Mouse (Mus musculus) left cerebral cortex, adult 11 months (tissue): Measurements from ENCODE around the gene Calb2.

ENCODE experiments used
- DNase-seq: peaks from one replicate; pipeline ENCODE4 v3.0.0; 2022; ENCODE audit warnings: low spot score

The Calb2 gene

DNA sequence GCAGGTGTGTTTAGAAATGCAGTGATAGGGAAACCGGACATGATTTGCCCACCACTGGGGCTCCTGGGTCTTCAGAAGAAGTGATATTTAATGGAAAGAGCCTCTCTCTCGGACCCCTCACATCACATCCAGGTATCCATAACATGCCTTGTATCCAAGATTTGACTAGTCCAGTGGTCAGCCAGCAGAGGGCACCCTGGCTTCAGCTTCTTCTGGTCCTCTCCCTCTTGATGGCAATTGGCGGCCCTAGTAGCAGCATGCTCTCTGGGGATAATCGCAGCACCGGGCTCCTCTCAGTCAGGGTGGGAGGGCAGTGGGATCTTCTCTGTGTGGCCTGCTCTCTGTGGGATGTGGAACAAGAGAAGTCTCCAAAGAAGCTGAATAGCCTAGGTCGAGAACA is 48.3 kb downstream of the Calb2 start:
- DNase-seq, result peak; percentile 4

GRCm38 (mm10) chr8:110102653-110103052 is 65.4 kb downstream of the Calb2 start, which contains the start of gene Gm17720:
Gm17720 (minus strand) TSS chr8:110102753.
- DNase-seq, result no peak

GRCm38 (mm10) chr8:110101676-110102075 is 66.3 kb downstream of the Calb2 start:
- DNase-seq, result no peak

DNA sequence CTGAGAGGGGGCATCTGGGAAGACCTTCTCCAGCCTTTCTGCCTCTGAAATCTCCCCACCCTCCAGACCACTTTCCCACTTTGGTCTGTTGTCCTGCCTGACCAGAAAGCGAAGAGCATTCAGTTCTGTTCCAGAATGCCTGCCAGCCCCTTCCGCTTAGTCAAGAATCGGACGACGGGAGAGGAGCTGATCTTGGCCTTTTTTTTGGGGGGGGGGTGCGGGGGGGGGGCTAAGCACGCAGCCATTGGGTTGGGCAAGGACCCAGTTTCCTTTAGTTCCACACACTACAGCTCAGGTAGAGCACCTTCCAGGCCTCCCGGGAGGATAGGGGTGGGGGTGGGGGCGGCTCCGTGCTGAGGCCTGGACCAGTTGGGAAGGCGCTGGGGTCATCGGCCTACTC is 67.1 kb downstream of the Calb2 start, which contains the start of gene Gm21964:
TSS of gene Gm21964 (plus strand) at position 301 of the 400 bp plus-strand sequence.
- DNase-seq, result no peak

DNA sequence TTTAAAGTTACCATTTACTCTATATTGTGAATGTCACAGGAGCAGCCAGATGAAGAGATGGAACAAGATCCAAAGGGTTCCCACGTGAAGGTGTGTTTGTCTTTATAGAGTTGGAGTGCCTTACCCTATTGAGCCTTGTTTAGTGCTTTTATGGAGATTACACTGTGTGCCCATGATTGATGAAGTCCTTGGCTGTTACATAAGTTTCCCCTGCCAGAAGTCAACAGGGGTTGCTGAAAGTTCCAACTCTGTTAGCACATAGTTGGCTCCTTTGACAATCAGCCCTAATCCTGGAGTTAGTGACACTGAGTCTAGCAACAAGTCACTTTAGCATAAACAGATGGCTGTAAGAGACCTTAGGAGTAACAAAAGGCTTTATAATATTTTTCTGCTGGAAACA is 76.1 kb downstream of the Calb2 start:
- no peak for DNase-seq
